Comparison of ENCODE assay signal across 15 mouse cellular contexts in the genomic region with DNA sequence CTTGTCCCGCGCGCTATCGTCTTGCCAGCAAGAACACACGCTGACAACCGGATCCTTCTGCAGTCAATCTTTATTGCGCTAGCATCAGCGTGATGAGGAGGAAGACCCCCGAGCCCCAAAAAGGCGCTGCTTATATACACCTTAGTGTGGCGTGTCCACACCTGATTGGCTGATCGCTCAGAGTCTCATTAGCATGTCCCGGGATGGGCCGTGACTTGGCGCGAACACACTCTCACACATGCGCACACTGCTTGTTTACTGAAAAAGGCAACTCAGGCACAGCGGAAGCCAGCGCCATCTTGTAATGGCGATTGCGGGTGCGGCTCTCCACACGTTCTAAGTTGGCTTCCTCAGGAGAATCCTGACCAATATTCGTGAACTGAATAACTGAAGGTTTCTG.
"Had no signal": no experiment of that assay in that cellular context is flagged by ENCODE, and none has a peak within 500 bp of the region (broad histone marks: within the 10 kb centered on the region; RNA-seq: fewer than 3 reads in every experiment).

No protein-coding gene starts in this region.

- H3K4me3 ChIP-seq: lung, embryonic 15.5 days; megakaryocyte, embryonic 14.5 days; midbrain, embryonic 13.5 days; midbrain, embryonic 15.5 days; neural tube, embryonic 12.5 days; stomach, embryonic 15.5 days had no signal

- H3K9me3 ChIP-seq: lung, embryonic 15.5 days; midbrain, embryonic 13.5 days; midbrain, embryonic 15.5 days; neural tube, embryonic 12.5 days; stomach, embryonic 15.5 days had no signal

- H3K27me3 ChIP-seq: lung, embryonic 15.5 days; megakaryocyte, embryonic 14.5 days; midbrain, embryonic 13.5 days; midbrain, embryonic 15.5 days; neural tube, embryonic 12.5 days; stomach, embryonic 15.5 days had no signal

- H3K4me1 ChIP-seq: lung, embryonic 15.5 days; midbrain, embryonic 15.5 days; neural tube, embryonic 12.5 days; stomach, embryonic 15.5 days had no signal

- H3K27ac ChIP-seq: lung, embryonic 15.5 days; macrophage; midbrain, embryonic 13.5 days; midbrain, embryonic 15.5 days; neural tube, embryonic 12.5 days; stomach, embryonic 15.5 days; stomach, postnatal 0 days had no signal

- DNase-seq: lung, adult 2 months; lung, postnatal 14 days; lung, postnatal 36 days; right cerebral cortex, postnatal 14 days; thymus, adult 18-20 months; thymus, postnatal 14 days; thymus, postnatal 36 days had no signal

- H3K36me3 ChIP-seq: lung, embryonic 15.5 days; midbrain, embryonic 13.5 days; midbrain, embryonic 15.5 days; neural tube, embryonic 12.5 days; stomach, embryonic 15.5 days had no signal
